Mouse (Mus musculus): Measurements from ENCODE around the gene Pex5.

DNA sequence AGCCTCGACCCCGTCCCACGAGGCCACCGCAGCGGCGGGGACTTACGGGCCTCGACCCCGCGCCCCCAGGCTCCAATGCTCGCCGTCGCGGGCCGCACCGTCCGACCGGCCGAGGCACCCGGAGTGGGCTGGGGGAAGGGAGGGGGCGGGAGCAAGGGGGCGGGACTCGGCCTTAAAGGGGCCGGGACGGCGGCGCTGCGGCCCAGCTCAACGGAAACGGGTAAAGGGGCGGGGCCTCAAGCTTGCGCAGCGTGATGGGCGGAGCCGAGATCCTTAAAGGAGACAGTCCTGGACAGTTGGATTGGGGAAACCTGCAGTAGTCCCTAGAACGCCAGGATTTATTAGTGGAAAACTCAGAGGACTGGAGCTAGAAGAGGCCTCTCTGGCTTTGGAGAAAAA is at the start of gene Pex5:
- no peak for TF ChIP-seq CTCF (IDR thresholded peaks at IDR 0.05; ENCODE audit: low read depth, low read length)
- 0 out of 2 replicates have a peak, but pooled peaks have one; percentile 49 for TF ChIP-seq POLR2A (IDR thresholded peaks at IDR 0.05; ENCODE audit: extremely low read depth, insufficient read depth, low read length)
